Mouse (Mus musculus): Measurements from ENCODE around the gene Ephb1.

DNA sequence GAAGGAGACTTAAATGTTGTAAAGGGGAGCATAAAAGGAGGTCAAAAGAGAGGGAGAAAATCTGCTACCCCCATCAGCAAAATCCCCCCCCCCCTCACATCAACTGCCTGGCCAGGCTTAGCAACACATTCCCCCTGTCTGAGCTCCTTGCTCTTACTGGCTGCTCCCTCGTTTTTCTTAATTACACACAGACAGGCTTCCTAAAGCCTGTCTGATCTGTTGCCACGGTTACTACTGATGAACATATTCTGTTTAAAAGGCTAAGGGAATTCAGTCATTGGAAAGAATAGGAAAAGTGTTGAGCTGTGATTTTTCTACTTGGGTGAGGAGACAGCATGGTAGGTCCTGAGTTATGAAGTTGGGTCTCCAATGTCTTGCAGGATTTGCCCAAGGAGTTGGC is 308.6 kb downstream of the Ephb1 start:
- no peak for TF ChIP-seq POLR2A (IDR thresholded peaks at IDR 0.05; ENCODE audit: extremely low read depth, insufficient read depth, low read length)
- TF ChIP-seq CTCF (IDR thresholded peaks at IDR 0.05; ENCODE audit: low read depth, low read length): no peak
